Mouse (Mus musculus) embryonic facial prominence, embryonic 12.5 days (tissue): ENCODE results near the gene Smtnl1. TPM values are rescaled to one million over a fixed set of nuclear protein-coding genes. Genes with fewer than 3 reads are reported as not detected.

Source experiments
- ATAC-seq: fragments of 200-750 bp; cut with Nextera tagmentation; 2 replicates; pipeline ENCODE4 v1.8.0; 2017; ENCODE audit not compliant: insufficient number of reproducible peaks, insufficient read depth, low FRiP score, low TSS enrichment
- H3K27ac ChIP-seq: fragments of 300-500 bp; sonication (generic); 2 replicates; pipeline ENCODE4 v1.5.1; 2016; ENCODE audit warnings: mild to moderate bottlenecking
- H3K27me3 ChIP-seq: fragments of 300-500 bp; sonication (generic); 2 replicates; pipeline ENCODE4 v1.6.1; 2016; ENCODE audit warnings: mild to moderate bottlenecking, moderate library complexity
- H3K36me3 ChIP-seq: fragments of 300-500 bp; sonication (generic); 2 replicates; pipeline ENCODE4 v1.6.1; 2016; ENCODE audit warnings: mild to moderate bottlenecking
- H3K4me1 ChIP-seq: fragments of 300-500 bp; sonication (generic); 2 replicates; pipeline ENCODE4 v1.6.1; 2016
- H3K4me2 ChIP-seq: fragments of 300-500 bp; sonication (generic); replicated peaks from 2 replicates; pipeline ENCODE4 v1.6.1; 2016; ENCODE audit warnings: mild to moderate bottlenecking, moderate library complexity
- H3K4me3 ChIP-seq: fragments of 300-500 bp; sonication (generic); 2 replicates; pipeline ENCODE4 v1.5.1; 2016; ENCODE audit warnings: mild to moderate bottlenecking
- H3K9ac ChIP-seq: fragments of 300-500 bp; sonication (generic); 2 replicates; pipeline ENCODE4 v1.6.1; 2016; ENCODE audit warnings: mild to moderate bottlenecking, moderate library complexity
- H3K9me3 ChIP-seq: fragments of 300-500 bp; sonication (generic); 2 replicates; pipeline ENCODE4 v1.6.1; 2016; ENCODE audit warnings: mild to moderate bottlenecking, moderate library complexity
- WGBS: fragments of 180-500 bp; shearing (Covaris S2); methylation state at CpG from one replicate; pipeline ENCODE4 v1.1.7; 2016; 5-methylcytosine and 5-hydroxymethylcytosine counted together
- polyA plus RNA-seq: library from polyadenylated mRNA; unstranded; fragments of >200 nt; fragmentation: Nextera tagmentation; extraction: Ambion mirVana; gene quantifications from 2 replicates; pipeline ENCODE4 v1.2.1, GENCODE M21; 2016

The Smtnl1 gene
- polyA plus RNA-seq, 1 experiment from 2014 or later, result 0.23 TPM

DNA sequence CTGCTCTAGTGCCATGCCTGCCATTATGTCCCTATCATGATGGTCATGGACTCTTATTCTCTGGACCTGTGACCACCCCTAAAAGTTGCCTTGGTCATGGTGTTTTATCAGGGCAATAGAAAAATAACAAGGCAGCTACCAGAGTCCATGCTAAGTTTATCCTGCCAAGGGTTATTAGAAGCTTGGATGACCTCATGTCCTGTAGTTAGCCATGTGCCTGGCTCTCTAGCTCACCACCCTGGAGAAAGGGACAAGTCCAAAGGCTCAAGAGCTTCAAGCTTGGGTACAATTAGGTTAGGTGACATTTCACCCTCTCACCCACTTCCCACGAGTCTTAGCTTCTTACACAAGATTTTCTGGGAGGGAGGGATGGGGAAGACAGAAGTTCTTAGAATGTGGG lies 59.6 kb downstream of the Smtnl1 start:
- WGBS, result 52% methylated on average over 1 of the region's 1 CpGs
- Histone ChIP-seq H3K27me3 (no peaks in the 10 kb centered on the region), H3K27ac (no peak overlapping the region), H3K4me3 (no peak overlapping the region), H3K9ac (no peak overlapping the region), H3K36me3 (no peaks in the 10 kb centered on the region), H3K9me3 (no peaks in the 10 kb centered on the region), H3K4me1 (no peaks in the 10 kb centered on the region), H3K4me2 (no peak overlapping the region)
- no peak for ATAC-seq

- no peak overlapping the region for H3K9ac ChIP-seq
- no peak for ATAC-seq
- no peak overlapping the region for H3K4me2 ChIP-seq
- H3K9me3 ChIP-seq, result no peaks in the 10 kb centered on the region
- no peak overlapping the region for H3K27ac ChIP-seq
- no peaks in the 10 kb centered on the region for H3K4me1 ChIP-seq
- no peaks in the 10 kb centered on the region for H3K36me3 ChIP-seq
- H3K4me3 ChIP-seq, result no peak overlapping the region
- WGBS, result 27% methylated on average over 4 of the region's 4 CpGs
- no peaks in the 10 kb centered on the region for H3K27me3 ChIP-seq
Measured at GRCm38 (mm10) chr2:84762295-84762694, 60.2 kb downstream of the Smtnl1 start.

- H3K27me3 ChIP-seq, result no peaks in the 10 kb centered on the region
- 80% methylated on average over 1 of the region's 1 CpGs for WGBS
- ATAC-seq, result no peak
- no peaks in the 10 kb centered on the region for H3K36me3 ChIP-seq
- H3K4me3 ChIP-seq, result no peak overlapping the region
- H3K9ac ChIP-seq, result no peak overlapping the region
- no peaks in the 10 kb centered on the region for H3K4me1 ChIP-seq
- H3K27ac ChIP-seq, result no peak overlapping the region
- no peak overlapping the region for H3K4me2 ChIP-seq
- H3K9me3 ChIP-seq, result no peaks in the 10 kb centered on the region
Measured at GRCm38 (mm10) chr2:84761840-84762239, 60.6 kb downstream of the Smtnl1 start.

- ATAC-seq, result no peak
- H3K9me3 ChIP-seq, result no peaks in the 10 kb centered on the region
Measured at GRCm38 (mm10) chr2:84761309-84761708, 61.1 kb downstream of the Smtnl1 start.

More at GRCm38 (mm10) chr2:84761309-84761708, 61.1 kb downstream of the Smtnl1 start:
- H3K9ac ChIP-seq, result no peak overlapping the region
- 83% methylated on average over 3 of the region's 3 CpGs for WGBS
- no peak overlapping the region for H3K27ac ChIP-seq
- H3K4me3 ChIP-seq, result no peak overlapping the region
- H3K36me3 ChIP-seq, result no peaks in the 10 kb centered on the region
- H3K4me1 ChIP-seq, result no peaks in the 10 kb centered on the region
- H3K4me2 ChIP-seq, result no peak overlapping the region
- no peaks in the 10 kb centered on the region for H3K27me3 ChIP-seq

Other genes with a start within 250 kb of the Smtnl1 start
- 45.5 and 49.0 TPM in 2 replicates for gene Ctnnd1, start 171.9 kb downstream of the Smtnl1 start, polyA plus RNA-seq
- gene Btbd18, start 163.6 kb downstream of the Smtnl1 start, polyA plus RNA-seq, result 0.36 and 0.47 TPM in 2 replicates
- gene Selenoh, start 151.9 kb downstream of the Smtnl1 start, polyA plus RNA-seq, result 348 and 377 TPM in 2 replicates
- not detected in 2 replicates for gene Gm28635, start 144.6 kb downstream of the Smtnl1 start, polyA plus RNA-seq
- 38.0 and 40.7 TPM in 2 replicates for gene Med19, start 144.2 kb downstream of the Smtnl1 start, polyA plus RNA-seq
- gene Tmx2, start 143.5 kb downstream of the Smtnl1 start, polyA plus RNA-seq, result 118 and 122 TPM in 2 replicates
- 31.2 and 33.9 TPM in 2 replicates for gene Zdhhc5, start 107.5 kb downstream of the Smtnl1 start, polyA plus RNA-seq
- 41.9 and 43.8 TPM in 2 replicates for gene Clp1, start 95.3 kb downstream of the Smtnl1 start, polyA plus RNA-seq
- gene Ypel4, start 88.6 kb downstream of the Smtnl1 start, polyA plus RNA-seq, result 12.3 and 13.7 TPM in 2 replicates
- 13.0 and 13.9 TPM in 2 replicates for gene Gm19426, start 79.0 kb downstream of the Smtnl1 start, polyA plus RNA-seq
- 24.7 and 24.9 TPM in 2 replicates for gene Serping1, start 47.2 kb downstream of the Smtnl1 start, polyA plus RNA-seq
- gene Ube2l6, start 23.8 kb downstream of the Smtnl1 start, polyA plus RNA-seq, result 32.9 and 33.5 TPM in 2 replicates
- gene Timm10, start 4.3 kb upstream of the Smtnl1 start, polyA plus RNA-seq, result 39.4 and 41.3 TPM in 2 replicates
- gene Slc43a1, start 16.2 kb upstream of the Smtnl1 start, polyA plus RNA-seq, result 19.0 and 19.6 TPM in 2 replicates
- gene Rtn4rl2, start 64.1 kb upstream of the Smtnl1 start, polyA plus RNA-seq, result 5.2 and 5.4 TPM in 2 replicates
- 30.4 and 35.9 TPM in 2 replicates for gene Slc43a3, start 113.9 kb upstream of the Smtnl1 start, polyA plus RNA-seq
- gene Prg2, start 157.8 kb upstream of the Smtnl1 start, polyA plus RNA-seq, result 0.60 and 0.93 TPM in 2 replicates
- not detected in 2 replicates for gene Prg3, start 165.6 kb upstream of the Smtnl1 start, polyA plus RNA-seq
- 310 and 311 TPM in 2 replicates for gene Ssrp1, start 214.6 kb upstream of the Smtnl1 start, polyA plus RNA-seq
- gene P2rx3, start 214.8 kb upstream of the Smtnl1 start, polyA plus RNA-seq, result 15.0 and 20.6 TPM in 2 replicates
- 45.3 and 59.2 TPM in 2 replicates for gene Tnks1bp1, start 225.4 kb upstream of the Smtnl1 start, polyA plus RNA-seq